Mouse (Mus musculus): ENCODE measurements around the gene Rrh. TPM values are rescaled to one million over a fixed set of nuclear protein-coding genes. Genes with fewer than 3 reads are reported as not detected.

Rrh gene
- polyA plus RNA-seq, 1 experiment from 2014 or later = not detected

- Histone ChIP-seq H3K4me2 (no peak overlapping the region), H3K27me3 (no peaks in the 10 kb centered on the region), H3K9me3 (replicated peaks) (no peaks in the 10 kb centered on the region), H3K4me1 (replicated peaks) (peaks cover 13% of the 10 kb centered on the region), H3K9ac (no peak overlapping the region), H3K36me3 (peaks cover 26% of the 10 kb centered on the region), H3K4me3 (no peak overlapping the region), H3K27ac (no peak overlapping the region)
- WGBS = 89% methylated on average over 5 of the region's 5 CpGs
- ATAC-seq (replicated peaks; ENCODE audit: insufficient number of reproducible peaks, insufficient read depth, low FRiP score, low read depth) = no peak
Observed at GRCm38 (mm10) chr3:129827691-129828090, 5.3 kb upstream of the Rrh start.

GRCm38 (mm10) chr3:129826691-129827090 lies 4.3 kb upstream of the Rrh start:
- WGBS = 84% methylated on average over 10 of the region's 10 CpGs
- peaks cover 26% of the 10 kb centered on the region for H3K36me3 ChIP-seq

GRCm38 (mm10) chr3:129824891-129825290 lies 2.5 kb upstream of the Rrh start:
- H3K9ac ChIP-seq = no peak overlapping the region
- no peak overlapping the region for H3K4me2 ChIP-seq
- no peaks in the 10 kb centered on the region for H3K27me3 ChIP-seq
- H3K4me1 ChIP-seq (replicated peaks) = peaks cover 9% of the 10 kb centered on the region
- 90% methylated on average over 10 of the region's 10 CpGs for WGBS
- H3K36me3 ChIP-seq = peaks cover 26% of the 10 kb centered on the region
- no peak for ATAC-seq (replicated peaks; ENCODE audit: insufficient number of reproducible peaks, insufficient read depth, low FRiP score, low read depth)
- no peak overlapping the region for H3K4me3 ChIP-seq
- H3K9me3 ChIP-seq (replicated peaks) = no peaks in the 10 kb centered on the region
- no peak overlapping the region for H3K27ac ChIP-seq

More at GRCm38 (mm10) chr3:129826691-129827090, 4.3 kb upstream of the Rrh start:
- ATAC-seq (replicated peaks; ENCODE audit: insufficient number of reproducible peaks, insufficient read depth, low FRiP score, low read depth) = no peak
- Histone ChIP-seq H3K4me2 (no peak overlapping the region), H3K27me3 (no peaks in the 10 kb centered on the region), H3K9me3 (replicated peaks) (no peaks in the 10 kb centered on the region), H3K9ac (no peak overlapping the region), H3K4me3 (no peak overlapping the region), H3K4me1 (replicated peaks) (peaks cover 13% of the 10 kb centered on the region), H3K27ac (no peak overlapping the region)

- 86% methylated on average over 4 of the region's 4 CpGs for WGBS
- H3K4me3 ChIP-seq = no peak overlapping the region
- H3K27ac ChIP-seq = no peak overlapping the region
- ATAC-seq (replicated peaks; ENCODE audit: insufficient number of reproducible peaks, insufficient read depth, low FRiP score, low read depth) = no peak
- peaks cover 2% of the 10 kb centered on the region; the same call in 1 of the 2 replicates for H3K4me1 ChIP-seq (replicated peaks)
- no peaks in the 10 kb centered on the region for H3K27me3 ChIP-seq
- peaks cover 26% of the 10 kb centered on the region for H3K36me3 ChIP-seq
- H3K9me3 ChIP-seq (replicated peaks) = no peaks in the 10 kb centered on the region
- H3K4me2 ChIP-seq = no peak overlapping the region
- H3K9ac ChIP-seq = no peak overlapping the region
Observed at GRCm38 (mm10) chr3:129824146-129824545, 1.8 kb upstream of the Rrh start.

- H3K9me3 ChIP-seq (replicated peaks) = no peaks in the 10 kb centered on the region
- WGBS = 52% methylated on average over 5 of the region's 5 CpGs
- no peak overlapping the region for H3K9ac ChIP-seq
- H3K36me3 ChIP-seq = peaks cover 26% of the 10 kb centered on the region
- H3K27me3 ChIP-seq = no peaks in the 10 kb centered on the region
- H3K4me1 ChIP-seq (replicated peaks) = no peaks in the 10 kb centered on the region
- no peak overlapping the region for H3K4me2 ChIP-seq
- no peak overlapping the region for H3K27ac ChIP-seq
- no peak overlapping the region for H3K4me3 ChIP-seq
- no peak for ATAC-seq (replicated peaks; ENCODE audit: insufficient number of reproducible peaks, insufficient read depth, low FRiP score, low read depth)
Observed at GRCm38 (mm10) chr3:129823293-129823692, 906 bp upstream of the Rrh start.

GRCm38 (mm10) chr3:129821736-129822135 lies 651 bp downstream of the Rrh start:
- Histone ChIP-seq H3K9ac (no peak overlapping the region), H3K27ac (no peak overlapping the region), H3K4me3 (no peak overlapping the region), H3K36me3 (peaks cover 26% of the 10 kb centered on the region), H3K27me3 (no peaks in the 10 kb centered on the region), H3K4me2 (no peak overlapping the region), H3K4me1 (replicated peaks) (no peaks in the 10 kb centered on the region), H3K9me3 (replicated peaks) (no peaks in the 10 kb centered on the region)
- WGBS = 70% methylated on average over 8 of the region's 8 CpGs
- ATAC-seq (replicated peaks; ENCODE audit: insufficient number of reproducible peaks, insufficient read depth, low FRiP score, low read depth) = no peak

- peaks cover 20% of the 10 kb centered on the region for H3K36me3 ChIP-seq
- no peak overlapping the region for H3K4me2 ChIP-seq
- no peaks in the 10 kb centered on the region for H3K27me3 ChIP-seq
- H3K4me3 ChIP-seq = no peak overlapping the region
- no peak for ATAC-seq (replicated peaks; ENCODE audit: insufficient number of reproducible peaks, insufficient read depth, low FRiP score, low read depth)
- no peaks in the 10 kb centered on the region for H3K9me3 ChIP-seq (replicated peaks)
- no peak overlapping the region for H3K27ac ChIP-seq
- whole genome bisulfite sequencing = 69% methylated on average over 9 of the region's 9 CpGs
- no peaks in the 10 kb centered on the region for H3K4me1 ChIP-seq (replicated peaks)
- no peak overlapping the region for H3K9ac ChIP-seq
Observed at GRCm38 (mm10) chr3:129820847-129821246, 1.5 kb downstream of the Rrh start.

GRCm38 (mm10) chr3:129803765-129804164 lies 18.6 kb downstream of the Rrh start, which contains the start of gene Lrit3:
Gene Lrit3, minus strand, starts transcription at chr3:129804030.
- Histone ChIP-seq H3K9me3 (replicated peaks) (no peaks in the 10 kb centered on the region), H3K9ac (no peak within 1 kb of the TSS), H3K4me1 (replicated peaks) (no peaks in the 10 kb centered on the region), H3K36me3 (no peaks in the 10 kb centered on the region), H3K4me2 (no peak within 1 kb of the TSS), H3K27ac (no peak within 1 kb of the TSS), H3K27me3 (no peaks in the 10 kb centered on the region), H3K4me3 (no peak within 1 kb of the TSS)
- WGBS = 69% methylated on average over 10 of the region's 10 CpGs
- ATAC-seq (replicated peaks; ENCODE audit: insufficient number of reproducible peaks, insufficient read depth, low FRiP score, low read depth) = no peak

- Histone ChIP-seq H3K4me1 (replicated peaks) (no peaks in the 10 kb centered on the region), H3K27me3 (no peaks in the 10 kb centered on the region), H3K4me2 (no peak overlapping the region), H3K9me3 (replicated peaks) (no peaks in the 10 kb centered on the region), H3K27ac (no peak overlapping the region), H3K9ac (no peak overlapping the region), H3K36me3 (no peaks in the 10 kb centered on the region), H3K4me3 (no peak overlapping the region)
- no peak for ATAC-seq (replicated peaks; ENCODE audit: insufficient number of reproducible peaks, insufficient read depth, low FRiP score, low read depth)
- WGBS = 79% methylated on average over 2 of the region's 2 CpGs
Observed at GRCm38 (mm10) chr3:129799011-129799410, 23.4 kb downstream of the Rrh start.

- 50% methylated on average over 11 of the region's 11 CpGs for WGBS
- no peaks in the 10 kb centered on the region for H3K9me3 ChIP-seq (replicated peaks)
- no peaks in the 10 kb centered on the region for H3K27me3 ChIP-seq
- H3K9ac ChIP-seq = no peak overlapping the region
- H3K36me3 ChIP-seq = no peaks in the 10 kb centered on the region
- H3K4me3 ChIP-seq = no peak overlapping the region
- no peak overlapping the region for H3K27ac ChIP-seq
- no peak for ATAC-seq (replicated peaks; ENCODE audit: insufficient number of reproducible peaks, insufficient read depth, low FRiP score, low read depth)
- no peaks in the 10 kb centered on the region for H3K4me1 ChIP-seq (replicated peaks)
- no peak overlapping the region for H3K4me2 ChIP-seq
Observed at GRCm38 (mm10) chr3:129798551-129798950, 23.8 kb downstream of the Rrh start.

GRCm38 (mm10) chr3:129797341-129797740 lies 25.0 kb downstream of the Rrh start:
- 73% methylated on average over 5 of the region's 5 CpGs for WGBS

GRCm38 (mm10) chr3:129793801-129794200 lies 28.6 kb downstream of the Rrh start:
- no peaks in the 10 kb centered on the region for H3K4me1 ChIP-seq (replicated peaks)
- no peak overlapping the region for H3K4me3 ChIP-seq
- ATAC-seq (replicated peaks; ENCODE audit: insufficient number of reproducible peaks, insufficient read depth, low FRiP score, low read depth) = no peak
- no peaks in the 10 kb centered on the region for H3K27me3 ChIP-seq
- no peak overlapping the region for H3K4me2 ChIP-seq
- H3K27ac ChIP-seq = no peak overlapping the region
- 94% methylated on average over 5 of the region's 5 CpGs for WGBS
- H3K9me3 ChIP-seq (replicated peaks) = no peaks in the 10 kb centered on the region
- H3K9ac ChIP-seq = no peak overlapping the region
- no peaks in the 10 kb centered on the region for H3K36me3 ChIP-seq

More at GRCm38 (mm10) chr3:129797341-129797740, 25.0 kb downstream of the Rrh start:
- ATAC-seq (replicated peaks; ENCODE audit: insufficient number of reproducible peaks, insufficient read depth, low FRiP score, low read depth) = no peak
- H3K9me3 ChIP-seq (replicated peaks) = no peaks in the 10 kb centered on the region
- no peaks in the 10 kb centered on the region for H3K4me1 ChIP-seq (replicated peaks)
- no peaks in the 10 kb centered on the region for H3K36me3 ChIP-seq
- H3K27ac ChIP-seq = no peak overlapping the region
- H3K27me3 ChIP-seq = no peaks in the 10 kb centered on the region
- no peak overlapping the region for H3K4me3 ChIP-seq
- H3K4me2 ChIP-seq = no peak overlapping the region
- no peak overlapping the region for H3K9ac ChIP-seq

Measured in heart, embryonic 15.5 days (tissue).